Mouse (Mus musculus) spleen, adult 12 weeks (tissue): ENCODE results near the gene Abhd4.
A peak's percentile ranks its signal among the peaks of the same experiment; 100 is the strongest.

Experiments used
- DNase-seq: peaks from one replicate; pipeline ENCODE4 v3.0.0; 2022; ENCODE audit warnings: low spot score

The Abhd4 gene

DNA sequence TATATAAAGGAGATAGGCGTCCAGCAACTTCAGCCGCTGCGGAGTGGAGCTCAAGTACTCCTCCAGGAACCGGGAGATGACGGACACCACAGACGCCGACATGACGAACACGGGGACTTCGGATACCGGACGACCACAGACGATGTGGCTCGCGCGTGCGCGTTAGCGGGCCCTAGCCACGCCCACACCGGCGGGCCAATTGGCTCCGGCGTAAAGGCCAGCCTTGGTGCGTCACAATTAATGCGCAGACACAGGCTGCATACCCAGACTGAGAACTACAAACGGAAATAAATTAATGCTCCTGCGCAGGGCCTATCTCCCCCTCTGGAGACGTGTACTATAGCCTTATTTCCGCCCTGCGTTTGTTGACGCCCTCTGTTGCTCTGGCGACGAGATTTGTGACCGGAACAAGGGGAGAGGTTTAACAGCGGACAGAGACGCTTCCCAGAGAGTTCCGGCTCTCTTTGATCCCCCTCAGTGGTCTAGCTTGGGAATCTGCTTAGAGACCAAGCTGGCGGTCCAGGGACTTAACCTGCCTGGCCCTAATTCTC lies at the start of gene Abhd4, which contains the start of gene Dad1:
Gene Abhd4, plus strand, starts transcription at position 448 of the 551 bp plus-strand sequence.
Gene Dad1, minus strand, starts transcription at position 364 of the 551 bp plus-strand sequence.
- peak; percentile 95 for DNase-seq

GRCm38 (mm10) chr14:54204311-54204710 lies 49.7 kb upstream of the Abhd4 start:
- no peak for DNase-seq

GRCm38 (mm10) chr14:54204786-54205185 lies 49.2 kb upstream of the Abhd4 start:
- DNase-seq = no peak

DNA sequence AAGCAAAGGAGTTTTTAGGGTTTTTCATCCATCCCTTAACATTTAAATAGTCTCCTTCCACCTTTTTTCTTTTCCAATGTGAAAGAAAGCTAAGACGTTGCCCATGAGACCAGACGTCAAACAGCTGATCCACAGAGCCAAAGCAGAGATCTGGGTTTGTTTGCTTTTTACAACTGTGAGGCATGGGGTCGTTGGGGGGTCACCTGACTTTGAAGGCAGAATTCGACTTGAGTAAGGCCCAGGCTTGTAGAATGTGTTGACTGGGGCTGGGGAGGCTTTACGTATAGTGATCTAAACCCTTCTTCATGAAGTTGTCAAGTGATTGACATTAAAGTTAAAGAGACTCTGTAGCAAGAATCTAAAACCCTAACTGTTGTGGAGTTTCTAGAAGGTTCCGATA lies 48.1 kb upstream of the Abhd4 start:
- no peak for DNase-seq

GRCm38 (mm10) chr14:54206309-54206708 lies 47.7 kb upstream of the Abhd4 start:
- no peak for DNase-seq

DNA sequence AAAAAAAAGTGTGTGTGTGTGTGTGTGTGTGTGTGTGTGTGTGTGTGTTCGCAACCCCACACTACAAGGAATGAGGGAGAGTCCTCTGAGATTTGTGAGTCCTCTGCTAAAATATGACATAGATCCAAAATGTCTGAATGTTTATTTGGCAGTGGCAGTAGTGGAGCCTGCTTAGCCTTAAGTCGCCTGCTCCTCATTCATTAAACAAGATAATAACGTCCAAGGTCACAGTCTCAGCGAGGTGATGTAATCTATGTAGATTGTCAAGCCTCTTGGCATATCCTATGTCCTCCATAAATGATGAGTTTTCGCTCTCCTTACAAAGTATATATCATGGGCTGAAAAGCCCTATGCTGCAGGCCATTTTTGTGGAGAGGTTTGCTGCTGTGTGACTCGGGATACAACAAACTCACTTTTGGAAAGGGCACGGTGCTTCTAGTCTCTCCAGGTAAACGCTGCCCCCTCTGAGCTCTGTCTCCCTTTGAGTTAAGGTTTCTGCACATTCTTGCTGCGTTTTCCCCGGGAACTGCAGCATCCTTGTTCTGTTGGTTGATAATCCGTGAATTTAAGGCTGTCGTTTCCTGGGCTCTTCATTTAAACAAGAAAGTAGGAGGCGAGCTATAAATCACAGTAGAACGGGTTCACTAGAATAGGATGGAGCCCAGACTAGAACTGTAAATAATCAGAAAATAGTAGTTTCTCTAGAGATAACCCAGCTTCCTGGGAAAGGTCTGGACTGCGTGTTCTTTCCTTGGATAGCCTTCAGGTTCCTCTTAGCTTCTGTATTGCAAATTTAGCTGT lies 47.0 kb upstream of the Abhd4 start:
- no peak for DNase-seq

- no peak for DNase-seq
Measured at GRCm38 (mm10) chr14:54207924-54208323, 46.1 kb upstream of the Abhd4 start.

GRCm38 (mm10) chr14:54208741-54209140 lies 45.2 kb upstream of the Abhd4 start:
- DNase-seq = no peak

GRCm38 (mm10) chr14:54209932-54210331 lies 44.1 kb upstream of the Abhd4 start:
- no peak for DNase-seq

- no peak for DNase-seq
Measured at GRCm38 (mm10) chr14:54210401-54210800, 43.6 kb upstream of the Abhd4 start.

- no peak for DNase-seq
Measured at GRCm38 (mm10) chr14:54211199-54211598, 42.8 kb upstream of the Abhd4 start.

DNA sequence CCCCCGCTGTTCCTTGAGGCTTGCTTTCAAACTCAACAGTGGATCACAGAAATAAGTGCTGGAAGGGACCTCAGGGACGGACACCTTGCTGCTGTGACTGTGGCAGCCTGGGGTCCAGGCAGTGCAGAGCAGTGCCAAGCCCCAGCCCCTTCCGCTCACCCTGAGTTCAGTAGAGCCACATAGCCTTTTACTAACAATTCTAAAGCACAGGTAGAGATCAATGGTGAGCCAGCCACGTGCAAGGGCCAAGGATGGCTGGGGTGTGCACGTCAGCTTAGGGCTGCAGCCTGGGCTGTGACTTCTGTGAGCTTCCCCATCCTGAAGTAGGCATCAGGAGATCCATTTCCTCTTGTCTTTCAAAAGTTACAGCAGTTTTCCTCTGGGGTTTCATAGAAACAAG lies 42.2 kb upstream of the Abhd4 start:
- no peak for DNase-seq

GRCm38 (mm10) chr14:54213734-54214133 lies 40.3 kb upstream of the Abhd4 start:
- no peak for DNase-seq

- no peak for DNase-seq
Measured at GRCm38 (mm10) chr14:54214477-54214876, 39.5 kb upstream of the Abhd4 start.

DNA sequence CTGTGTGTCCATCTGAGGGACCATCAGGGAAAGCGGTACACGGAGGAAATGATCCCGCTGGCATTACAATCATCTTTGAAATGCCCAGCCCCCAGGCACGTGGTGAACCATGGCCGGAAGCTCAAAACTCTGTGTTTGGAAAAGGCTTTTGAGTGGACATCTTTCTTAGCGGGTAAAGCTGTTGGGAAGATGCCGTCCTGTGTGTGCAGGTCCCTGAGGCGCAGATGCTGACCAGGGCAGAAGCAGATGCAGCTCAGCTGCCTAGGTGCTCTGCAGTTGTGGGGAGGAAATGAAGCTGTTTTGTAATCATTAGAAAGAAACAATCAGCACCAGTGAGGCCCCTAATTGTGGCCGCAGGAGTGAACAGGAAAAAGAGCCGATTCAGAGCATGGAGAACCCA lies 39.1 kb upstream of the Abhd4 start:
- no peak for DNase-seq

DNA sequence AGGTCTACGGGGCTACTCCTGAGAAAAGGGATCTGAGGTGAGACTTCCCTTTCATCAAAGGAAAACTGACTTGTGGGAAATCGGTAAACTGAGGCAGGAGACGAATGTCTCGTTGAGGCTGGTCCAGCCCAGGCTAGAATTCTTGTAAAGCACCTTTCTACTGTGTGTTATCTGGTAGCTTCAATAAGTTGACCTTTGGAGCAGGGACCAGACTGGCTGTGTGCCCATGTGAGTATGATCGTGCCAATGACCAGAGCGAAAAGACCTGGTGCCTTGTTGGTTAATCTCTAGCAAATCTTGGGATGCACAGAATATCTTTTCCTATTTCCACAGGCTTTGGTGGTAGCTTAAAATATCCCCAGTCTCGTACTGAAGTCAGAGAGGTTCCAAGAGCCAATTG lies 37.9 kb upstream of the Abhd4 start:
- no peak for DNase-seq

DNA sequence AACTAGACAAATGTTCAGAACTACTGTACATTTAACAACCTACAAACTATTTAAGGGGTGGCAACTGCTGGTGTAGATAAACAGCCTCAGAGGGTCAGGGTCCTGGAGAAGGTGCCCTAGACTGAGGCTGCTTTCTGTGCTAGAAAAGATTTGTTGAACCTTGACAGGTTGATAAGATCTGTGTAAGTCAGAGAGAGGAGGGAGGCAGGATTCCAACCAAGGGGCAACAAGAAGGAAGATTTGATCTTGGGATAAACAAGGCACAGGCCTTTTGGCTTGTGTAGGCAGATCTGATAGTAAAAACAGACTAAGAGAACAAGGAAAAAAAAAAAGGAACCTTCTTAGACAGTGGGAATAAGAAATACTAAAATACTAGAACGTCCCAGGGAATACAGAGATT lies 35.8 kb upstream of the Abhd4 start:
- no peak for DNase-seq

GRCm38 (mm10) chr14:54218721-54219120 lies 35.3 kb upstream of the Abhd4 start:
- no peak for DNase-seq

DNA sequence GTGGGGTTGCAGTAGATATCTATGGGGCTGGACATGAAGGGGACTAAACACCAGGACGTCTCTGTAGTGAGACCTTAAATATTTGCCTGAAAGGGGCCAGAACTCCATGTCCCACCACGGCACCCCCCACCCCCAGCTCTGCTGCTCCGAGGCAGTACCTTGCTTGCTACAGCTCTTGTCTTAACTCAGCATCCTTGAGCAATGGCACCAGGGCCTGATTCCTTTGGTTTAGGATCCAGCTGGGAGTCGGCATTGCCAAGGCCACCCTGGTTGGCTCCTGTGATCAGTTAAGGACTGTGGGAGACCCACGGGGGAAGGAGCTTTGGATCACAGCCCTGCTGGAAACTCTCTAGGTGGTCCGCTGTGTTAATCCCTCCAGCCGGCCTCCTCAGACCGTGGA lies 34.7 kb upstream of the Abhd4 start:
- DNase-seq = no peak

DNA sequence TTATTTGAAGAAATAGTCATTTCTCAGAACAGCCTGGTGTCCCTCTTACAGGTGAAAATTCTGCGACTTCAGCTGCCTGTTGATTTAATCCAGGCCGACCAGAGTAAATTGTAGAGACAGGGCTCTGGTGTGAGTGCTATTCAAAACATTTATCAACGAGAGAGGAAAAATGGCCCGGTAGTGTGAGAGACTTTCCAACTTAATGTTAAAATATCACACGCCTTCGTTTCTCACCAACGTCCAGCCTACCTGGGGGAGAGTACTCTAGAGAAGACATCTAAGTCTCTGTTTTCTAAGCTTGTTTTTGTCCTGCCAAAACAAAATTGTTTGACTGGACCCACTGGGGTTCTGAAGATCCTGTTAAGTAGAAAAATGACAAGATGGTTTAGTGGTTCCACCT lies 34.1 kb upstream of the Abhd4 start:
- no peak for DNase-seq

GRCm38 (mm10) chr14:54220726-54221494 lies 33.1 kb upstream of the Abhd4 start:
- DNase-seq = no peak

DNA sequence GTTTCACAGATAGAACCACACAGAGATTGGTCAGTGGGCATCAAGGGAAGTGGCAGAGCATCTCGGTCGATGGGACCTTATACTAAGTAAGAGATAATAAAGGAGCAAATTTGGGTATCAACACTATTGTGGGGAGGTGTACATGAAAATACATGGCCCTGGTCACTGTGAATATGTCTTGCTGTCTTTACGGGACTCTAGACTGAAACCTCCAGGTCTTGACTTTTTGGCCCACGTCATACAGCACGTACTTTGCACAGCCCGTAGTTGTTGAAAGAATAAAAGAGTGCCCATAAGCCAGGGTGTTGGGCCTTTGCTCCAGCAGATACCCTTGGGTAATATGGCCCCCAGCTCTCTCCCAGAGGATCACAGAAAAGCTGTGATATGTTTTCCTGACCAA lies 32.3 kb upstream of the Abhd4 start:
- DNase-seq = no peak

DNA sequence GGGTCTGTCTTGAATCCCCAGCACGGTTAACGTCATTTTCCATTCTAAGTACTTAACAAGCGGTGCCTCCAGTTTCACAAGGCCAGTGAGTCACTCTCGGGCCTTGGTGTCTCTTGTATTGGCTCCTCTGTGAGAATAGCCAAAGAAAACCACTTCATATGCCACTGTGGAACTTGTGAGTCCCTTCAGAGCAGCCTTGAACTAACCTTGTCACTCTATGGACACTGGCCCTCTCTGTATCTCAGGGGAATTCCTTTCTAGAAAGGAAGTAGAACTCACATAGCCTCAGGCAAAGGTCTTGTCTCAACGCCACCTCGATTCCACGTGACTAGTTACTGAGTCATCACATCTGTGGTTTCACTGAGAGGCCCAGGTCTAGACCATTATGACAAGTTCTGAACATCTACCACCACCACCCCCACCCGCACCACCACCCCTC lies 31.7 kb upstream of the Abhd4 start:
- DNase-seq = no peak
